Mouse (Mus musculus) A20 (cell line): ENCODE data around the gene Ankrd39.
"Not testable (repeated sequence)": the region's sequence is repeated elsewhere in the genome, so short reads cannot be mapped to it uniquely, and the experiment has no call there.

Source experiments
- DNase-seq: peaks from one replicate; pipeline ENCODE4 v3.0.0-alpha.2; 2011; ENCODE audit warnings: low read depth, low spot score

Ankrd39 gene

DNA sequence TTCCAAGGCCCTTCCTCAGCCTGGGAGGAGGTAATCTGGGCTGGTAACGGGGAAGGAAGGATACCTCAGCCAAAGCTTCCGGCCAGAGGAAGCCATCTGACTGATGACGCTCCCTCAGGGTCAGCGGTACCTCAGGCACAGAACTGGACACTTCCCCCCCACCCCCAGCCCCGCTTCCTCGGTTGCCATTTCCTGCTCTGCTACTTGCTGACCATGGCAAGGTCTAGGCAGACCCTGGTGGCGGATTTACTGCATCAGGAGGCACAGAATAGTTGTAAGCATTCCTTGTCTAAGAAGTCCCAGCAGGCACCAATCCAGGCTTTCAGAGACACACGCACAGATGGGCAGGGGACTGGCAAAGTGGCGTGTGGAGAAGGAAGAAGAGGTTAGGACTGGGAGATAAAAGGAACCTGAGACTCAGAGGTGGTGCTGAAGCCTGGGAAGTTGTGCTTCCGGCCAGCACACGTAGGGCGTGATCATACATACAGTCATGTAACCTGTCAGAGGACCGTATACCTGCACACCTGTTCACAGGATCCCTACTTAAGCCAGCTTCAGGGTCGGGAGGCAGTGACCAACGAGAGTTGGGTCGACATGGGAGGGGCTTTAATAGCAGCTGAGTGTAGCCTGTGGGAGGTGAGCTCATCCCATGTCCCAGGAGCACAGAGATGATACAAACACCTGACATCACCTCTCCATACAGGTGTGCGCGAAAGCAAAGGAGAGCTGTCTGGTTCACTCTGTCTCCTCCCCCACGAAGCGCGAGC, 7.6 kb upstream of the Ankrd39 start:
- DNase-seq, result no peak

GRCm38 (mm10) chr1:36552506-36552905, 5.3 kb upstream of the Ankrd39 start:
- peak; percentile 25 for DNase-seq

- no peak for DNase-seq
Measured at GRCm38 (mm10) chr1:36551904-36552303, 4.7 kb upstream of the Ankrd39 start.

- no peak for DNase-seq
Measured at GRCm38 (mm10) chr1:36550075-36550863, 3.0 kb upstream of the Ankrd39 start.

GRCm38 (mm10) chr1:36549491-36549890, 2.2 kb upstream of the Ankrd39 start:
- no peak for DNase-seq

DNA sequence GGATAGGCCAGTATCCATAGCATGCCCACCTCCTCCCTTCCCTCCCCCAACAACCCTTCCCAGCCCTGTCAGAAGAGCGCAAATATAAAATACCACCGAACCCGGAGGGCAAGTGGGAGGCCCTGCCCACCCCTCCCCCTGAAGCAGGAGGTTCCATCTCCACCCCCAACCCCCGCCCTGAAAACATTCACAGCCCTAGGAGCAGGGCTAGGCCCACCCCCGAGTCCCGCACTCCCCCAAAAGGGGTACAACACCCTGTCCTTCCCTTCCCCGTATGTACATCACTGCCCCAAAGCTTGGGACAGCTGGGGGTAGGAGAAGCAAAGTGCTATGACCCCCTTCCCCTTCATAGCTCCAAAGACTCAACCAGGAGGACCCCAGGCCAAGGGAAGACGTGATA, 1.5 kb upstream of the Ankrd39 start:
- DNase-seq, result no peak

DNA sequence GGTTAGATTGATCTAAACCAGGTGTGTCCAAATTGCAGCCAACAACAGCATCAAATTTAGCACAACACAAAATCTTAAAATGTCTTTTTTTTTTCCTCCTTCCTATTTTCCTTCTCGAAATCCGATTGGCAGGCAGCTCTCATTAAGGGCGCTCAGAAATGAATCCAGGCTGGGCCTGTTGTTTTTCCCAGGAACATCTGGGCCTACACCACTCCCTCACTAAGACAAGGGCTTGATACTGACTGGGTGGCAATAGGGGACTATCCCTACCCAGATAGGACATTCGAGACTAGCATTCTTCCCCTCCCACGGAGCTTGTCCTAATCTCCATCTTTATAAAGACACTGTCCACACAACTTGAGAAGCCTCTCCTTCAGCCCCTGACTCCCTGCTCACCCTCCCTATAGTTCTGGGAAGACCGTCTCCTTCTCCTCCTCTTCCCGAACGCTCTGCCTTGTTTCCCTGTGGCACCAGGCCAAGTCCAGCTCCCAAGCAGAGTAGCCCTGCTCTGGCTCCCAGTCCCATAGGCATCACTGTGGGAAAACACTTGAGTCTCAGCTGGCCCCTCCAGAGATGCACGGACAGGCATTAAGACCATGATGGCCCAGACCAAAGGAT, 845 bp upstream of the Ankrd39 start:
- no peak for DNase-seq

GRCm38 (mm10) chr1:36545845-36546600, 1.2 kb downstream of the Ankrd39 start:
- peak; percentile 82 for DNase-seq

DNA sequence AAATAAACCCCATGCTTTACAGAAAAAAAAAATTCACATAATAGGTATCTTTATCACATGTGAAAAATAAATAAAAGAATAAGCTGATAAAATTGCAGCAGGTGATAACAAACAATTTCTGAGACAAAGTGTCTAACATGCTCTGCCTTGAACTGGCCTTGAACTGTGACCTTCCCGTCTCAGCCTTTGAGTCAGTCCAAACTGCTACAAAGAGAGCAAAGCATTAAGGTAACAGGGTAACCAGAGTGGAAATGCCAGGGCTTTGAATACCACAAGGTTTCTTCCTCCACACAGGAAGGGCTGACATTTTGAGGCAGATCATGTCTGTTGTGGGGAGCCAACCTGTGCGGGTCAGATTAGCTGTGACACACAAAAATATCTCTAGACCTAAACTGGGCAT, 1.9 kb downstream of the Ankrd39 start:
- DNase-seq, result no peak

DNA sequence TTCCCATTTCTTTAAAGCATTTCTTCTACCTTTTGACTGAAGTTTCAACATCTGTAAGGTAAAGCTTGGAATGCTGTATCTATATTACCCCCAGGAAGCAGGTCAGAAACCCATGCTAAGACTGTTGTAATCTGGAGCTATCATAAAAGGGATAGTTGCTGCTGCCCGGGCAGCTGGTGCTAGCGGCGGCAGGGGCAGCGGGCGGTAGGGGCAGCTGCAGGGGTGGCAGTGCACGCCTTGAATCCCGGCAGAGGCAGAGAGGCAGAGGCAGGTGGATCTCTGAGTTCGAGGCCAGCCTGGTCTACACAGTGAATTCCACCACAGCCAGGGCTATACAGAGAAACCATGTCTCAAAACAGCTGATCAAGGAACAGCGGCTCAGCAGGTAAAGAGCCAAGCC, 4.3 kb downstream of the Ankrd39 start:
- DNase-seq, result no peak

DNA sequence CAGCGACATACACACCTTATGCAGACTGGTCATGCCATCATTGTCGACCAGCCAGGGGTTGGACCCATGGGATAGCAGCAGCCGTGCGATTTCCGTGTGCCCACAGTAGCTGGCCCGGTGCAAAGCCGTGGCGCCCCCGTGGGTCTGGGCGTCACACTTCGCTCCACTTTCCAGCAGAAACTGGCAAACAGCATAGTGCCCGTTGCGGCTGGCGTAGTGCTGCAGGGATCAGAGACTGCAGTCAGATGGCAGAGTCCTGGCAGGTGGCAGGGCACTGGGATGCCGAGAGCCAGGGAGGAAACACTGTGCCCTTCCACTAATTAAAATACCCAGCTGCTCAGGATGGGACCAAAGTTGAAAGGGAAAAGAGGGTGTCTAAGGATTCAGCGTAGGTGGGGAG, 5.4 kb downstream of the Ankrd39 start:
- DNase-seq, result no peak

- DNase-seq, result no peak
Measured at GRCm38 (mm10) chr1:36540807-36541206, 6.4 kb downstream of the Ankrd39 start.

- DNase-seq, result no peak
Measured at GRCm38 (mm10) chr1:36540132-36540531, 7.1 kb downstream of the Ankrd39 start.

DNA sequence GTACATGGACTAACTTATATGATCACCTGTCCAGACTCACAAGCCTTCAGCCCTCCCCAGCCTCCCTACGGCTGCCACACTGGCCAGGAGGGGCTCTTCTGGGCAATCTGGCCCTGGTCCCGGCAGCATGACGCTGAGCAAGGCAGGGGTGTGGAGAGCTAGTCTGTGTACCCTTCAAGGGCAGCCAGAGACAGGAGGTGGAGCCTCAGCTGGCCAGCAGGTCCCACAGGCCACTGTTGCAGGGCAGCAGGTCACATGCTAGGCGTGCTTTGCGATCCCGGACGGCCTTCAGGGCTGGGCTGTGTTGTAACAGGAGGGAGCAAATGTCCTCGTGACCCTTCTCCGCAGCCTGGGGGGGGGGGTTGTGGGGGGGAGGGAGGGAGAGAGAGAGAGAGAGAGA, 8.1 kb downstream of the Ankrd39 start, which contains the start of gene Gm42417:
Gene Gm42417 (minus strand): TSS at position 244 of the 400 bp plus-strand sequence.
- no peak for DNase-seq

- DNase-seq, result no peak
Measured at GRCm38 (mm10) chr1:36538727-36539126, 8.5 kb downstream of the Ankrd39 start.

DNA sequence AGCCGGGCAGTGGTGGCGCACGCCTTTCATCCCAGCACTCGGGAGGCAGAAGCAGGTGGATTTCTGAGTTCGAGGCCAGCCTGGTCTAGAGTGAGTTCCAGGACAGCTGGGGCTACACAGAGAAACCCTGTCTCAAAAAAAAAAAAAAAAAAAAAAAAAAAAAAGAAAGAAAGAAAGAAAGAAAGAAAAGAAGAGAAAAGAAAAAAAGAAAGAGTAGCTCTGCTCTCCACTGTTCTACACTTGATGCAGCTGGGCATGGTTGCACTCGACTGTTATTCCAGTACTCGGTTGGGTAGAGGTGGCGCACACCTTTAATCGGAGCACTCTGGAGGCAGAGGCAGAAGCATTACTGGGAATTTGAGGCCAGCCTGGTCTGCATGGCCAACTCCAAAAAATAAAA, 10.5 kb downstream of the Ankrd39 start, which contains the start of gene Ankrd23:
Gene Ankrd23 (minus strand): TSS at position 101 of the 400 bp plus-strand sequence.
- not testable (repeated sequence) for DNase-seq

GRCm38 (mm10) chr1:36536397-36536728, 10.9 kb downstream of the Ankrd39 start:
- no peak for DNase-seq

- no peak for DNase-seq
Measured at GRCm38 (mm10) chr1:36535477-36536396, 11.5 kb downstream of the Ankrd39 start.

GRCm38 (mm10) chr1:36534595-36535058, 12.6 kb downstream of the Ankrd39 start:
- no peak for DNase-seq

GRCm38 (mm10) chr1:36533546-36533945, 13.7 kb downstream of the Ankrd39 start:
- no peak for DNase-seq
